Mouse (Mus musculus) midbrain, embryonic 16.5 days (tissue): ENCODE data around the gene G430095P16Rik. TPM values are rescaled to one million over a fixed set of nuclear protein-coding genes. Genes with fewer than 3 reads are reported as not detected.

Source experiments
- ATAC-seq: fragments of 200-750 bp; cut with Nextera tagmentation; 2 replicates; pipeline ENCODE4 v1.8.0; 2017; ENCODE audit warnings: moderate TSS enrichment
- H3K27ac ChIP-seq: fragments of 300-500 bp; sonication (generic); 2 replicates; pipeline ENCODE4 v1.5.1; 2014; ENCODE audit warnings: mild to moderate bottlenecking, low read length, mixed read lengths
- H3K27me3 ChIP-seq: fragments of 300-500 bp; sonication (generic); 2 replicates; pipeline ENCODE4 v1.6.1; 2014; ENCODE audit warnings: low read depth, low read length, mixed read lengths; ENCODE audit not compliant: control insufficient read depth, insufficient read depth
- H3K36me3 ChIP-seq: fragments of 300-500 bp; sonication (generic); 2 replicates; pipeline ENCODE4 v1.6.1; 2014; ENCODE audit warnings: mild to moderate bottlenecking, low read length, moderate library complexity, mixed read lengths; ENCODE audit not compliant: control insufficient read depth, insufficient read depth
- H3K4me1 ChIP-seq: fragments of 300-500 bp; sonication (generic); 2 replicates; pipeline ENCODE4 v1.6.1; 2014; ENCODE audit warnings: mild to moderate bottlenecking, low read length, mixed read lengths; ENCODE audit not compliant: control insufficient read depth, insufficient read depth
- H3K4me2 ChIP-seq: fragments of 300-500 bp; sonication (generic); 2 replicates; pipeline ENCODE4 v1.6.1; 2014; ENCODE audit warnings: mild to moderate bottlenecking, low read length, mixed read lengths
- H3K4me3 ChIP-seq: fragments of 300-500 bp; sonication (generic); 2 replicates; pipeline ENCODE4 v1.5.1; 2014; ENCODE audit warnings: low read depth, mild to moderate bottlenecking, low read length, moderate library complexity, mixed read lengths
- H3K9ac ChIP-seq: fragments of 300-500 bp; sonication (generic); 2 replicates; pipeline ENCODE4 v1.6.1; 2014; ENCODE audit warnings: low read depth, low read length, mixed read lengths
- H3K9me3 ChIP-seq: fragments of 300-500 bp; sonication (generic); replicated peaks from 2 replicates; pipeline ENCODE4 v1.6.1; 2014; ENCODE audit warnings: mild to moderate bottlenecking, low read length, mixed read lengths; ENCODE audit not compliant: control insufficient read depth, poor library complexity, severe bottlenecking
- WGBS: fragments of 180-500 bp; shearing (Covaris S2); extraction: QIAGEN DNeasy Blood & Tissue Kit; methylation state at CpG from one replicate; pipeline ENCODE4 v1.1.7; 2014; 5-methylcytosine and 5-hydroxymethylcytosine counted together
- polyA plus RNA-seq: library from polyadenylated mRNA; unstranded; fragments of >200 nt; fragmentation: Nextera tagmentation; extraction: Ambion mirVana; gene quantifications from 2 replicates; pipeline ENCODE4 v1.2.1, GENCODE M21; 2015

Gene G430095P16Rik
- polyA plus RNA-seq, 1 experiment from 2014 or later = 1.1 TPM

GRCm38 (mm10) chr8:84773833-84774232, 51.0 kb downstream of the G430095P16Rik start:
- H3K27ac ChIP-seq = peak overlapping the region; percentile 85
- peaks cover 54% of the 10 kb centered on the region for H3K27me3 ChIP-seq
- 0 out of 2 replicates have a peak overlapping the region, but pooled peaks have one; percentile 31 for H3K9ac ChIP-seq
- peak overlapping the region; percentile 56 for H3K4me2 ChIP-seq
- H3K9me3 ChIP-seq = no peaks in the 10 kb centered on the region
- peaks cover 29% of the 10 kb centered on the region for H3K4me1 ChIP-seq
- ATAC-seq = peak; percentile 85
- H3K36me3 ChIP-seq = no peaks in the 10 kb centered on the region
- WGBS = 0% methylated on average over 13 of the region's 19 CpGs
- peak overlapping the region; percentile 36 for H3K4me3 ChIP-seq

DNA sequence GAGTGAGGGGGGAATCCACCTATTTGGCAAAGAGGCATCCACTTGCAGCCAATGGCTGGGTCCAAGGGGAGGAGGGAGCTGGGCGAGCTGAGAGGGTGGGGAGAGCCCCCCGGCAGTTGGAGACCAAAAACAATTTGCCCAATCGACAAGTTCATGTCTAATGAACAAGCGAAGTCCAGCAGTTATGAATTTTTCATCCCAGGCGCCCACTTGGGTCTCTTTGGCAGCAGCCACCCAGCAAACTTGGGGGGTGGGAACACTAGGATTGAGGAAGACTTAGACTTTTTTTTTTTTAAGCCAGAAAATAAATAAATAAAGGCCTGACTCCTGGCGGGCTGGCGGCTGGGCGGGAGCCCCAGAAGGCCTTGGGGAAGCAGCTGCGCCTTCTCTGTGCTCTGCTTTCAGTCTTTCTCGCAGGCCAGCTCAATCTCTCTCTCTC, 51.7 kb downstream of the G430095P16Rik start:
- peaks cover 29% of the 10 kb centered on the region for H3K4me1 ChIP-seq
- no peak overlapping the region for H3K9ac ChIP-seq
- ATAC-seq = peak; percentile 50; the same call in 1 of the 2 replicates
- peaks cover 60% of the 10 kb centered on the region for H3K27me3 ChIP-seq
- no peaks in the 10 kb centered on the region for H3K9me3 ChIP-seq
- H3K27ac ChIP-seq = peak overlapping the region; percentile 85
- WGBS = 3% methylated on average over 10 of the region's 10 CpGs
- peak overlapping the region; percentile 56 for H3K4me2 ChIP-seq
- H3K36me3 ChIP-seq = no peaks in the 10 kb centered on the region
- H3K4me3 ChIP-seq = no peak overlapping the region

- Histone ChIP-seq H3K27me3 (peaks cover 61% of the 10 kb centered on the region), H3K9ac (peak overlapping the region; percentile 38; the same call in 1 of the 2 replicates), H3K36me3 (no peaks in the 10 kb centered on the region), H3K4me1 (peaks cover 29% of the 10 kb centered on the region), H3K9me3 (no peaks in the 10 kb centered on the region), H3K27ac (peak overlapping the region; percentile 85), H3K4me2 (peak overlapping the region; percentile 22), H3K4me3 (no peak overlapping the region)
- 8% methylated on average over 13 of the region's 13 CpGs for WGBS
- ATAC-seq = peak; percentile 36; the same call in 1 of the 2 replicates
Observed at GRCm38 (mm10) chr8:84775105-84775591, 52.3 kb downstream of the G430095P16Rik start.

DNA sequence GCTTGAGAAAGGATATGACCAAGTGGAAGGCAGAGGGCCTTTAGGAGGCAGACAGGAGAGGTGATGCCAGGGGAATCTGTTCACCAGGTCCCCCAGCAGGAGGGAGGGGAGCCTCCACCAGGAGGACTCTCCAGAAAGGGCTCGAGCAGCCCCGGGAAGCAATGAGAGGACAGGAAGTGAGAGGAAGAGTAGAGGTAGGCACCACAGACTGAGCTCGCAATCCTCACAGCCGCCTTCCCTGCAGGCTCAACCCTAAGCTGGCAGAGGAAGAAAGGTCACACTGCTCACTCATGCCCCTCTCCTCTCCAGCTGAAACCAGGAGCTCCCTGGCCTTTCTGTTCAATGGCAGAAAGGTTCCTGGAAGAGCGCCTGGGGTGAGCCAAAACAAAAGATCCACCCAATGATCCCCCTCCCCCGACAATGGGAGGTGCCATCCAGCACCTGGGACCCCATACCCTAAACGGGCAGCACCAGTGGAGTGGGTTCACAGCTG, 52.9 kb downstream of the G430095P16Rik start:
- Histone ChIP-seq H3K27ac (peak overlapping the region; percentile 85), H3K9me3 (no peaks in the 10 kb centered on the region), H3K27me3 (peaks cover 60% of the 10 kb centered on the region), H3K4me3 (no peak overlapping the region), H3K4me1 (peaks cover 29% of the 10 kb centered on the region), H3K9ac (no peak overlapping the region), H3K36me3 (no peaks in the 10 kb centered on the region), H3K4me2 (peak overlapping the region; percentile 22)
- WGBS = 7% methylated on average over 7 of the region's 7 CpGs
- ATAC-seq = no peak

Other genes with a start within 250 kb of the G430095P16Rik start
- 13.0 and 16.3 TPM in 2 replicates for gene Ier2, start 60.2 kb upstream of the G430095P16Rik start, polyA plus RNA-seq
- gene Trmt1, start 36.7 kb upstream of the G430095P16Rik start, polyA plus RNA-seq = 59.0 and 68.1 TPM in 2 replicates
- gene Nacc1, start 35.1 kb upstream of the G430095P16Rik start, polyA plus RNA-seq = 13.0 and 14.2 TPM in 2 replicates
- gene Lyl1, start 21.6 kb upstream of the G430095P16Rik start, polyA plus RNA-seq = 2.2 and 3.1 TPM in 2 replicates
- gene Nfix, start 77.3 kb downstream of the G430095P16Rik start, polyA plus RNA-seq = 44.1 and 55.4 TPM in 2 replicates
- gene Dand5, start 99.8 kb downstream of the G430095P16Rik start, polyA plus RNA-seq = 11.7 and 12.4 TPM in 2 replicates
- gene Gadd45gip1, start 108.5 kb downstream of the G430095P16Rik start, polyA plus RNA-seq = 35.0 and 37.4 TPM in 2 replicates
- 80.7 and 85.6 TPM in 2 replicates for gene Rad23a, start 117.7 kb downstream of the G430095P16Rik start, polyA plus RNA-seq
- gene Calr, start 123.9 kb downstream of the G430095P16Rik start, polyA plus RNA-seq = 662 and 691 TPM in 2 replicates
- gene Farsa, start 134.0 kb downstream of the G430095P16Rik start, polyA plus RNA-seq = 108 and 113 TPM in 2 replicates
- gene Syce2, start 149.1 kb downstream of the G430095P16Rik start, polyA plus RNA-seq = 27.7 and 33.2 TPM in 2 replicates
- gene Gcdh, start 170.9 kb downstream of the G430095P16Rik start, polyA plus RNA-seq = 33.4 and 36.9 TPM in 2 replicates
- gene Klf1, start 178.9 kb downstream of the G430095P16Rik start, polyA plus RNA-seq = 0.28 and 0.98 TPM in 2 replicates
- 5.0 and 6.1 TPM in 2 replicates for gene Dnase2a, start 185.6 kb downstream of the G430095P16Rik start, polyA plus RNA-seq
- 85.7 and 86.1 TPM in 2 replicates for gene Mast1, start 214.4 kb downstream of the G430095P16Rik start, polyA plus RNA-seq
- gene Rtbdn, start 224.0 kb downstream of the G430095P16Rik start, polyA plus RNA-seq = 2.8 and 3.3 TPM in 2 replicates
- gene Gm49661, start 246.4 kb downstream of the G430095P16Rik start, polyA plus RNA-seq = not detected in 2 replicates
- gene Prdx2, start 246.6 kb downstream of the G430095P16Rik start, polyA plus RNA-seq = 1,134 and 1,161 TPM in 2 replicates
- gene Rnaseh2a, start 246.8 kb downstream of the G430095P16Rik start, polyA plus RNA-seq = 47.9 and 51.3 TPM in 2 replicates